Mouse (Mus musculus) naive thymus-derived CD4-positive, alpha-beta T cell, adult 5 months (primary cell): ENCODE data around the gene Cd46. TPM values are rescaled to one million over a fixed set of nuclear protein-coding genes. Genes with fewer than 3 reads are reported as not detected.

Experiments
- polyA plus RNA-seq: library from polyadenylated mRNA; unstranded; fragments of 100-300 nt; shearing (Covaris generic); gene quantifications from one replicate; pipeline ENCODE4 v1.2.1, GENCODE M21; 2017

Gene Cd46
- 2.0 TPM for polyA plus RNA-seq

DNA sequence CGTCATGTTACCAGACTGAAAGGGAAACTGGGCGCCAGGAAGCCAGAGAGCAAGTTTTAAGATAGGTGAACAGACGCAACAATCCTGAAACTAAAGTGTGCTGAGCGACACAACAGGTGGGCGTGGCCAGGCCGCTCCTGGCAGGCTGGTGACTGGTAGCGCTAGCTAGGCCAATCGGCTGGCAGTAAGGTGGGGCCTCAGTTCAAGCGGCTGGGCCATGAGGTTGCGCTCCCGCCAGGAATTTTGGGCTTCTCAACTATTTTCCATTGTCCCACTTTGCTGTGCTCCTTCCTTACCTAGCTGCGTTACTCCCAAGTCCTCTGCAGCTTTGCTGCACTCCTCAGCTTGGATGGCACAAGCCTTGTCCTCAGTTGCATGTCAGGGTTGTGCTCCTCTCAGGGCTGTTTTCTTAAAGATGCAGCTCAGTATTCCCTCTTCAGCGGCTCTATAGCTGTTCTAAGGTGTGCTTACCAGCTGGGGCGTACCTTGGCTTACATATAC lies at the start of gene Cd46:
Gene Cd46 (minus strand): TSS at position 30 of the 501 bp plus-strand sequence.

DNA sequence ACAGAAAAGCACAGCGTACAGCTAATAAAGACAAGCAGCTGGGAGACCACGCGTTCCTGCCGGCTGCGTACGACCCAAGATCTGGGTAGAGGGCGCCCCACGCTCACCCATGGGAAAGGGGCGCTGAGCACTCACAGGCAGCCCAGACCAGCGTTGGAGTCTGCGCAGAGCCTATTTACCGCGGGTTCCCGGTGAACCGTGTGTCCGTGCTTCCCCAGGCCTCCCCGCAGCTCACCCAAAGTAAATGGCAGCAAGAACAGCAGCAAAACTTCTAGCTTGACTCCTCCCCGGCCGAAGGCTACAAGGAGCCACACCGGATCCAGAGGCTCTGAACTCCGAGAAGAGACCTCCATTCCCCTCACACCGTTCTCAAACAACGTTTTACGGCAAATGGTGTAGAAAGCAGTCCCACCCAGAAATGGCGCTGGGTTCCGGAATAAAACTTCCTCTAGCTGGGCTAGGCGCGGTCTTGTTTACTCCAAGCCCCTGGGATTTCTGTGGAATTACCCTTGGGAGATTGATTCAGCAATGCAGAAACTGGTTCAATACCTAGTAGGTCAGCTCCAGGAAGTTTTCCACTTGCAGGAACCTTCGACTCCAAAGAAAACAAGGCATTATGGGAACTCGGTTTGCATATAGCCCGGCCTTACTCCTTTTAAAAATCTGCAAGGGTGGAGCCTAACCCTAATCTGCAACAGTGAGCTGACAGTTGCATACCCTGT lies 39.1 kb upstream of the Cd46 start, which contains the start of gene Cr1l:
Gene Cr1l (minus strand): TSS at position 634 of the 722 bp plus-strand sequence.

Other genes starting within 250 kb of the Cd46 start
- gene Cd34, start 153.4 kb downstream of the Cd46 start, polyA plus RNA-seq, result 0.30 TPM
- 192 TPM for gene Cr1l, start 39.3 kb upstream of the Cd46 start, polyA plus RNA-seq
- gene Cr2, start 84.5 kb upstream of the Cd46 start, polyA plus RNA-seq, result 0.50 TPM